Mouse (Mus musculus) heart, embryonic 15.5 days (tissue): ENCODE measurements around the gene Gm7168. TPM values are rescaled to one million over a fixed set of nuclear protein-coding genes. Genes with fewer than 3 reads are reported as not detected.
"Not testable (repeated sequence)": the region's sequence is repeated elsewhere in the genome, so short reads cannot be mapped to it uniquely, and the experiment has no call there.

Experiments used
- ATAC-seq: fragments of 200-750 bp; cut with Nextera tagmentation; replicated peaks from 2 replicates; pipeline ENCODE4 v1.8.0; 2017; ENCODE audit warnings: low read depth, moderate TSS enrichment; ENCODE audit not compliant: insufficient number of reproducible peaks, insufficient read depth, low FRiP score
- H3K27ac ChIP-seq: fragments of 300-500 bp; sonication (generic); 2 replicates; pipeline ENCODE4 v1.5.1; 2015; ENCODE audit warnings: mild to moderate bottlenecking, inconsistent platforms
- H3K27me3 ChIP-seq: fragments of 300-500 bp; sonication (generic); 2 replicates; pipeline ENCODE4 v1.6.1; 2015; ENCODE audit warnings: inconsistent platforms
- H3K36me3 ChIP-seq: fragments of 300-500 bp; sonication (generic); 2 replicates; pipeline ENCODE4 v1.6.1; 2015; ENCODE audit warnings: mild to moderate bottlenecking, inconsistent platforms
- H3K4me1 ChIP-seq: fragments of 300-500 bp; sonication (generic); replicated peaks from 2 replicates; pipeline ENCODE4 v1.6.1; 2015; ENCODE audit warnings: inconsistent platforms
- H3K4me2 ChIP-seq: fragments of 300-500 bp; sonication (generic); 2 replicates; pipeline ENCODE4 v1.6.1; 2015; ENCODE audit warnings: inconsistent platforms, mild to moderate bottlenecking, moderate library complexity
- H3K4me3 ChIP-seq: fragments of 300-500 bp; sonication (generic); 2 replicates; pipeline ENCODE4 v1.5.1; 2015; ENCODE audit warnings: mild to moderate bottlenecking, inconsistent platforms
- H3K9ac ChIP-seq: fragments of 300-500 bp; sonication (generic); 2 replicates; pipeline ENCODE4 v1.6.1; 2015; ENCODE audit warnings: mild to moderate bottlenecking, inconsistent platforms
- H3K9me3 ChIP-seq: fragments of 300-500 bp; sonication (generic); replicated peaks from 2 replicates; pipeline ENCODE4 v1.6.1; 2016; ENCODE audit warnings: inconsistent platforms
- WGBS: fragments of 180-500 bp; shearing (Covaris S2); methylation state at CpG from one replicate; pipeline ENCODE4 v1.1.7; 2015; ENCODE audit warnings: mixed read lengths; 5-methylcytosine and 5-hydroxymethylcytosine counted together
- polyA plus RNA-seq: library from polyadenylated mRNA; unstranded; fragments of >200 nt; fragmentation: Nextera tagmentation; extraction: Ambion mirVana; gene quantifications from 2 replicates; pipeline ENCODE4 v1.2.1, GENCODE M21; 2015

The Gm7168 gene
- polyA plus RNA-seq, 1 experiment from 2014 or later = not detected

- no peak overlapping the region for H3K9ac ChIP-seq
- H3K4me3 ChIP-seq = no peak overlapping the region
- no peak for ATAC-seq
- H3K36me3 ChIP-seq = no peaks in the 10 kb centered on the region
- no peak overlapping the region for H3K27ac ChIP-seq
- 78% methylated on average over 9 of the region's 9 CpGs for WGBS
- H3K4me2 ChIP-seq = no peak overlapping the region
- no peaks in the 10 kb centered on the region for H3K27me3 ChIP-seq
- H3K9me3 ChIP-seq = no peaks in the 10 kb centered on the region
- H3K4me1 ChIP-seq = no peaks in the 10 kb centered on the region
These were observed 17.8 kb upstream of the Gm7168 start for GRCm38 (mm10) chr17:13930421-13930820.

- H3K36me3 ChIP-seq, H3K9me3 ChIP-seq, ATAC-seq, H3K4me3 ChIP-seq, H3K4me2 ChIP-seq, H3K27me3 ChIP-seq, H3K27ac ChIP-seq, H3K9ac ChIP-seq: not testable (repeated sequence)
- WGBS = 91% methylated on average over 2 of the region's 2 CpGs
- peaks cover 25% of the 10 kb centered on the region for H3K4me1 ChIP-seq
These were observed 12.8 kb upstream of the Gm7168 start for GRCm38 (mm10) chr17:13935364-13935763.

DNA sequence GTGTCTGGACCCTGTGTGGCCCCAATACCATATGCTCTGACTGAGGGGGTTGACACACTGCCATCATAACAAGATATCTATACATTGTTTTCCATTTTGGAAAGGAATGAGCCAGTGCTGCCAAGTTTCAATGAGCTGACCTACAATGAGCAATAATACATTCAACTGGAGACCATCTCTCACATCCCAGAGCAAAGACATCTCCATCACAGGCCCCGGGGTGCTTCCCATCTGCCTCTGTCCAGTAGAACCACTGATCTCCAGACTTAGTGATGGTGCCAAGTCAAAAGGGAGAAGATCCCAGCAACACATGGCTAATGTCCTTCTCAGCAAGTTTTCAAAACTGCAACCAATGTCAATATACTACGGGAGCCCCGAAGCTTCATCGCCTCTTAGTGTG is 10.4 kb upstream of the Gm7168 start:
- Histone ChIP-seq H3K9ac (no peak overlapping the region), H3K4me3 (no peak overlapping the region), H3K27ac (no peak overlapping the region), H3K9me3 (no peaks in the 10 kb centered on the region), H3K4me1 (peaks cover 26% of the 10 kb centered on the region), H3K4me2 (no peak overlapping the region), H3K36me3 (no peaks in the 10 kb centered on the region), H3K27me3 (no peaks in the 10 kb centered on the region)
- WGBS = 83% methylated on average over 4 of the region's 4 CpGs
- ATAC-seq = no peak

GRCm38 (mm10) chr17:13938652-13939051 is 9.5 kb upstream of the Gm7168 start:
- H3K27me3 ChIP-seq = no peaks in the 10 kb centered on the region
- no peak overlapping the region for H3K9ac ChIP-seq
- H3K4me3 ChIP-seq = no peak overlapping the region
- WGBS = 29% methylated on average over 3 of the region's 3 CpGs
- H3K27ac ChIP-seq = peak overlapping the region; percentile 84
- no peak overlapping the region for H3K4me2 ChIP-seq
- ATAC-seq = peak; percentile 87
- H3K36me3 ChIP-seq = no peaks in the 10 kb centered on the region
- no peaks in the 10 kb centered on the region for H3K9me3 ChIP-seq
- peaks cover 26% of the 10 kb centered on the region for H3K4me1 ChIP-seq

GRCm38 (mm10) chr17:13939231-13939630 is 8.9 kb upstream of the Gm7168 start:
- peak overlapping the region; percentile 84 for H3K27ac ChIP-seq
- not testable (repeated sequence) for H3K27me3 ChIP-seq, H3K4me3 ChIP-seq, H3K4me2 ChIP-seq, H3K36me3 ChIP-seq, H3K9me3 ChIP-seq, H3K9ac ChIP-seq
- ATAC-seq = peak; percentile 29; the same call in 1 of the 2 replicates
- peaks cover 26% of the 10 kb centered on the region for H3K4me1 ChIP-seq
- WGBS = 38% methylated on average over 2 of the region's 2 CpGs

DNA sequence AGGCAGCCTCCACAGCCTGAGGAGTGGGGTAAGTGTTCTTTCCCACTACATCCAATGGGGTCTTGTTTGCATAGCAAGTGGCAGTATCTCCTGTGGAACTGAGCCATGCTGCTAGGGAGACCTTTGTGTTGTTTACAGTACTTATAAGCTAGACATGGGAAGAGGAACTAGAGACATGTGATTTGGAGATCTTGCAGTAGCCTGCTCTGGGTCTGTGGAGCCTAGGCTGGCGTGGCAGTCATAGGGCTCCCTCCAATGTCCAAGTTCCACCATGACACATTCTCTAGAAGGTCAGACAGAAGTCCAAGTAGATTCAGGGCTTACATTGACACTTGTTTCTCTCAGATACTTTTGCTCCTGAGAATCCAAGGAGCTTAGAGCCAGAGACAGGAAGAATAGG is 7.7 kb upstream of the Gm7168 start:
- Histone ChIP-seq H3K27me3 (no peaks in the 10 kb centered on the region), H3K4me2 (no peak overlapping the region), H3K9me3 (no peaks in the 10 kb centered on the region), H3K4me1 (peaks cover 26% of the 10 kb centered on the region), H3K9ac (no peak overlapping the region), H3K27ac (no peak overlapping the region), H3K36me3 (no peaks in the 10 kb centered on the region), H3K4me3 (no peak overlapping the region)
- WGBS = 88% methylated on average over 1 of the region's 1 CpGs
- no peak for ATAC-seq

DNA sequence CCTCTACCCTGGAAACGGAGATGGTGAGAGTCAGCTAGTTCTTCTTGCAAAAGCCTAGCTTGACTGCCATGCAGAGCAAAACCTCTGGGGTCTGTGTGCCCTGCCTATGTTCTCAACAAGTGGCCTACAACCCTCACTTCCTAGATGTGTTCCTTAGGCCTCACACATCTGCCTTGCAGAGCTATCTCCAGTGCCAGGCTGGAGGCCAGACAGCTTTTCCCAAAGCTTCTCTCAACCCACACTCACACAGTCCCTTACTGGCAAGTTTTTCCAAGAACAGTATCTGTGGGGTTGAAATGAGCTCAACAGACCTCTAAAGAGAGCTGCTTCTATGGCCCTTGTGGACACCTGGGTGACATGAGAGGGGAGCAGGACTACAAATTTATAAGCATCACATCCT is 3.4 kb downstream of the Gm7168 start:
- ATAC-seq, H3K4me2 ChIP-seq, H3K4me3 ChIP-seq, H3K27me3 ChIP-seq, H3K36me3 ChIP-seq, H3K9ac ChIP-seq, H3K27ac ChIP-seq, H3K4me1 ChIP-seq, H3K9me3 ChIP-seq: not testable (repeated sequence)
- 74% methylated on average over 1 of the region's 1 CpGs for WGBS

DNA sequence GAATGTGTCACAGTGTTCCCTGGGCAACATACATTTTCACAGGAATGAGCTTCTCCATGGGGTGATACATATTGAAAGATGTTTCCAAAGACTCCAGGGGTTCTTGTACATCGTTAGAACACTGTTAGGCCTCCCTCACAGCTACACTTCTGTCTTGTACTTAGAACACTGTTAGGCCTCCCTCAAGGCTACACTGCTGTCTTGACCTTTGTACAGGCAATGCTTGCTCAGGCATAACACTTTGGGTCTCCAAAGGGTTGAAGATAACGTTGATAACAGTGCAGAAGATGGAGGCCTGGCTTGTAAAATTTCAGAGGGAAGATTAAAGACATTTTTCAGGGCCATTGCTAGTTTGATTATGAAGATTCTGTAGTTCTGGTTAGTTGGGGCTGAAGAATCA is 10.0 kb downstream of the Gm7168 start:
- H3K36me3 ChIP-seq, H3K9me3 ChIP-seq, H3K27me3 ChIP-seq, H3K9ac ChIP-seq, H3K4me2 ChIP-seq, H3K4me1 ChIP-seq, ATAC-seq, H3K27ac ChIP-seq, H3K4me3 ChIP-seq: not testable (repeated sequence)
- 51% methylated on average over 1 of the region's 2 CpGs for WGBS

GRCm38 (mm10) chr17:13962245-13962644 is 14.1 kb downstream of the Gm7168 start:
- H3K4me2 ChIP-seq, H3K4me3 ChIP-seq, H3K9ac ChIP-seq, H3K9me3 ChIP-seq, H3K27ac ChIP-seq, H3K4me1 ChIP-seq, ATAC-seq, H3K27me3 ChIP-seq, H3K36me3 ChIP-seq: not testable (repeated sequence)
- 86% methylated on average over 3 of the region's 3 CpGs for WGBS

GRCm38 (mm10) chr17:13965048-13965447 is 16.9 kb downstream of the Gm7168 start:
- H3K4me3 ChIP-seq, H3K9ac ChIP-seq, H3K27ac ChIP-seq, H3K36me3 ChIP-seq, ATAC-seq, H3K4me1 ChIP-seq, H3K4me2 ChIP-seq, H3K9me3 ChIP-seq, H3K27me3 ChIP-seq: not testable (repeated sequence)
- 27% methylated on average over 1 of the region's 2 CpGs for WGBS

- ATAC-seq, H3K27ac ChIP-seq, H3K36me3 ChIP-seq, H3K9me3 ChIP-seq, H3K4me2 ChIP-seq, H3K4me3 ChIP-seq, H3K27me3 ChIP-seq, H3K9ac ChIP-seq, H3K4me1 ChIP-seq: not testable (repeated sequence)
- WGBS = 70% methylated on average over 1 of the region's 2 CpGs
These were observed 21.7 kb downstream of the Gm7168 start for GRCm38 (mm10) chr17:13969917-13970316.

DNA sequence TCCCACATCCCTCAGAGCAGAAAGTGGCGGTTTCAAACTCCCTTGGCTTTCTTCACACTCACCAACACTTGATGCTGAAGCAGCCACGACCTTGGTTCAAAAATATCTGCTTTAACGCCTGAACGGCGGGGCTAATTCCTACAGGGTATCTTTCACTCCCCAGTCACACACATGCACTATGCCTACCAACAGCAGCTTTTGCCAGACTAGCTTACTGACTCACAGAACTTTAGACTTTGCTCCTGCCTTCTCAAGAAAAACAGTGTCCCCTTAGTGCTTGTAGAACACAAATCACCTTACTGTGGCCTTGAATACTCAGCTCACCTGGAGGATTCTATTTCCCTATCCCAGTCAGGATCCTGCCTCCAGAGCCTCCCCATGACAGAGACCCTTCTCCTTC is 22.6 kb downstream of the Gm7168 start:
- ATAC-seq, H3K27ac ChIP-seq, H3K9me3 ChIP-seq, H3K27me3 ChIP-seq, H3K4me2 ChIP-seq, H3K36me3 ChIP-seq, H3K4me1 ChIP-seq, H3K4me3 ChIP-seq, H3K9ac ChIP-seq: not testable (repeated sequence)
- WGBS = 59% methylated on average over 5 of the region's 5 CpGs

GRCm38 (mm10) chr17:13987690-13988089 is 39.5 kb downstream of the Gm7168 start:
- 70% methylated on average over 1 of the region's 1 CpGs for WGBS

More at GRCm38 (mm10) chr17:13987690-13988089, 39.5 kb downstream of the Gm7168 start:
- Histone ChIP-seq H3K27ac (no peak overlapping the region), H3K27me3 (no peaks in the 10 kb centered on the region), H3K4me3 (no peak overlapping the region), H3K9me3 (no peaks in the 10 kb centered on the region), H3K4me2 (no peak overlapping the region), H3K9ac (no peak overlapping the region), H3K36me3 (no peaks in the 10 kb centered on the region), H3K4me1 (no peaks in the 10 kb centered on the region)
- no peak for ATAC-seq
